Mouse (Mus musculus) midbrain, postnatal 0 days (tissue): ENCODE results near the gene Thbs3. TPM values are rescaled to one million over a fixed set of nuclear protein-coding genes. Genes with fewer than 3 reads are reported as not detected.
A peak's percentile ranks its signal among the peaks of the same experiment; 100 is the strongest.

Source experiments
- ATAC-seq: fragments of 200-750 bp; cut with Nextera tagmentation; 2 replicates; pipeline ENCODE4 v1.8.0; 2017; ENCODE audit warnings: moderate number of reproducible peaks, mild to moderate bottlenecking, moderate TSS enrichment, moderate library complexity; ENCODE audit not compliant: low FRiP score
- DNase-seq: peaks from one replicate; pipeline ENCODE4 v3.0.0-alpha.2; 2015; ENCODE audit warnings: low spot score
- H3K27ac ChIP-seq: fragments of 300-500 bp; sonication (generic); 2 replicates; pipeline ENCODE4 v1.5.1; 2014; ENCODE audit warnings: low read depth, mild to moderate bottlenecking, low read length, mixed read lengths
- H3K27me3 ChIP-seq: fragments of 300-500 bp; sonication (generic); 2 replicates; pipeline ENCODE4 v1.6.1; 2014; ENCODE audit warnings: low read length, control low read depth, mixed read lengths; ENCODE audit not compliant: insufficient read depth
- H3K36me3 ChIP-seq: fragments of 300-500 bp; sonication (generic); 2 replicates; pipeline ENCODE4 v1.6.1; 2014; ENCODE audit warnings: low read length, control low read depth, mixed read lengths; ENCODE audit not compliant: insufficient read depth
- H3K4me1 ChIP-seq: fragments of 300-500 bp; sonication (generic); 2 replicates; pipeline ENCODE4 v1.6.1; 2014; ENCODE audit warnings: mild to moderate bottlenecking, control low read depth, antibody characterized with exemption, low read length, mixed read lengths; ENCODE audit not compliant: insufficient read depth
- H3K4me2 ChIP-seq: fragments of 300-500 bp; sonication (generic); 2 replicates; pipeline ENCODE4 v1.6.1; 2014; ENCODE audit warnings: low read depth, mild to moderate bottlenecking, low read length, mixed read lengths; ENCODE audit not compliant: poor library complexity, severe bottlenecking
- H3K4me3 ChIP-seq: fragments of 300-500 bp; sonication (generic); 2 replicates; pipeline ENCODE4 v1.5.1; 2014; ENCODE audit warnings: low read depth, mild to moderate bottlenecking, low read length, moderate library complexity
- H3K9ac ChIP-seq: fragments of 300-500 bp; sonication (generic); replicated peaks from 2 replicates; pipeline ENCODE4 v1.6.1; 2014; ENCODE audit warnings: mild to moderate bottlenecking, low read length, moderate library complexity, mixed read lengths; ENCODE audit not compliant: poor library complexity, severe bottlenecking
- H3K9me3 ChIP-seq: fragments of 300-500 bp; sonication (generic); 2 replicates; pipeline ENCODE4 v1.6.1; 2016; ENCODE audit warnings: low read length, control low read depth
- CTCF ChIP-seq: IDR thresholded peaks from 2 replicates; pipeline ENCODE4 v1.5.1; 2016; ENCODE audit warnings: antibody characterized with exemption, mild to moderate bottlenecking
- WGBS: fragments of 180-500 bp; shearing (Covaris S2); extraction: QIAGEN DNeasy Blood & Tissue Kit; methylation state at CpG from one replicate; pipeline ENCODE4 v1.1.7; 2014; 5-methylcytosine and 5-hydroxymethylcytosine counted together
- polyA plus RNA-seq: library from polyadenylated mRNA; unstranded; fragments of >200 nt; fragmentation: Nextera tagmentation; extraction: Ambion mirVana; gene quantifications from 2 replicates; pipeline ENCODE4 v1.2.1, GENCODE M21; 2015
- total RNA-seq: library from RNA; depleted of rRNA; stranded (reverse); fragments of >200 nt; gene quantifications from 2 replicates; pipeline ENCODE4 v1.2.3, GENCODE M21; 2014

The Thbs3 gene
- total and polyA plus RNA-seq, 2 experiments from 2014 or later, result 38.5 to 39.0 TPM

DNA sequence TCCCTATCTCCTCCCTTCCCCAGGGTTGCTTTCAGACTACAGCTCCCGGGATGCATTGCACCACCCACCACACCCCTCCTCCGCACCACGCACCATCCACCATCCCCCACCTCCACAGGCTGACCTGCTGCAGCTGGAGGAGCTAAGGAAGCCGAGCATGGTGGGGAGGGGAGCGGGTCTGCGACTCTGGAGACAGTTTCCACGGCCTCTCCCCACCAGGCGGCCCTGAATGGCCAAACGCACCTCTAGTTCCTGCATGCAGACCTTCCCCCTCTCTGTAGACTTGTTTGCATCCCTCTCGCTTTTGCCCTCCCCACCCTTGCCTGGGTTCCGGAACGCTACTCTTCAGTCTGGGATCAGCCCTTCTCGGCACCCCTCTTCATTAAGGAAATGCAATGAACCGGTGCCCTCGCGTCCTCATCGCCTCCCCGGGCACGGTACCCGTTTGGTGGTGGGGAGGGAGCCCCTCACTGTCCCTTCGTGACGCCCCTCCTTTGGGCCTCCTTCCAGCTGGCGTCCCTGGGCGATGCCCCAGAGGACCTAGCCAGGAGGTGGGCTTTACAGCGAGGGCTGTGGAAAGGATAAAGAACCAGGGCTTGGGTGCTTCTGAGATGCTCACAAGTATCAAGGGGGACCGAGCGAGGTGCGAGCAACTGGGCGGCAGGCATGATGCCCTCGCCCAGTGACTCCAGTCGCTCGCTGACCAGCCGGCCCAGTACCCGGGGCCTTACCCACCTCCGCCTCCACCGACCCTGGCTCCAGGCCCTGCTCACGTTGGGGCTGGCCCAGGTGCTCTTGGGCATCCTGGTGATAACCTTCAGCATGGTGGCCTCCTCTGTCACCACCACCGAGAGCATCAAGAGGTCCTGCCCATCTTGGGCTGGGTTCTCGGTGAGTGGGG lies 31.7 kb upstream of the Thbs3 start, which contains the start of gene Fam189b:
TSS of gene Fam189b (plus strand) at position 86 of the 901 bp plus-strand sequence.
- 3% methylated on average over 39 of the region's 39 CpGs for WGBS
- H3K27me3 ChIP-seq, result no peaks in the 10 kb centered on the region

DNA sequence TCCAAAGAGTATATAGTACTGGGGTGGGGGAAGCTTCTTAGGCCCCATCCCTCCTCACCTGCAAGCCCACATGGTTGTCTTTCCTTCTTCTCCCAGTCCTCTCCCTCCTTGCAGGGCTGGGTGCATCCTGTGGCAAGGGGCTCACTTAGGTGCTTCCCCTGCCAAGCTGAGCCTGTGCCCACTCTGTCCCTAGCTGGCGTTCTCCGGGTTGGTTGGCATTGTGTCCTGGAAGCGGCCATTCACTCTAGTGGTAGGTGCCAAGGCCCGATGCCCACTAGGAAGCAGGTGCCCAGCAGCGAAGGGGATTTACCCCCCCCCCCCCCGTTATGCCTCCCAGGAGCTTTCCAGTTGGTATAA lies 31.0 kb upstream of the Thbs3 start:
- Histone ChIP-seq H3K4me1 (peaks cover 10% of the 10 kb centered on the region; the same call in 1 of the 2 replicates), H3K9ac (peak overlapping the region; percentile 90), H3K9me3 (no peaks in the 10 kb centered on the region), H3K4me3 (peak overlapping the region; percentile 65), H3K27me3 (no peaks in the 10 kb centered on the region), H3K27ac (peak overlapping the region; percentile 94), H3K36me3 (peaks cover 42% of the 10 kb centered on the region), H3K4me2 (peak overlapping the region; percentile 88)
- ATAC-seq, result no peak
- WGBS, result 57% methylated on average over 5 of the region's 6 CpGs
- TF ChIP-seq CTCF, result no peak
- DNase-seq, result no peak

More for the DNA sequence above, 31.7 kb upstream of the Thbs3 start, which contains the start of gene Fam189b:
- H3K4me3 ChIP-seq, result peak within 1 kb of the TSS; percentile 65
- peak within 1 kb of the TSS; percentile 88 for H3K4me2 ChIP-seq
- TF ChIP-seq CTCF, result peak; percentile 53
- peaks cover 13% of the 10 kb centered on the region for H3K4me1 ChIP-seq
- ATAC-seq (peak; percentile 90), DNase-seq (peak; percentile 92)
- H3K27ac ChIP-seq, result peak within 1 kb of the TSS; percentile 94
- peak within 1 kb of the TSS; percentile 90 for H3K9ac ChIP-seq
- H3K9me3 ChIP-seq, result no peaks in the 10 kb centered on the region
- H3K36me3 ChIP-seq, result peaks cover 36% of the 10 kb centered on the region

DNA sequence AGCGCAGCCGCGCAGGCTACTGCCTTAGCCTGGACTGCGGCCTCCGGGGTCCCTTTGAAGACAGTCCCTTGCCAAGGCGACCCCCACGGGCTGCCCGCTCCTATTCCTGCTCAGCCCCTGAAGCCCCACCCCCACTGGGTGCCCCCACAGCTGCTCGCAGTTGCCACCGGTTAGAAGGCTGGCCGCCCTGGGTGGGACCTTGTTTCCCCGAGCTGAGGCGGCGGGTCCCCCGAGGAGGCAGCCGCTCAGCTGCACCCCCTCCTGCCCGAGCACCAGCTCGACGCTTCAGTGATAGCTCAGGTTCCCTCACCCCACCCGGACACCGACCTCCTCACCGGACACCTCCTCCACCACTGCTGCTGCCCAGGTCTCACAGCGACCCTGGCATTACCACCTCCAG lies 27.8 kb upstream of the Thbs3 start:
- ATAC-seq, result no peak
- Histone ChIP-seq H3K36me3 (peaks cover 20% of the 10 kb centered on the region), H3K9ac (no peak overlapping the region), H3K27ac (no peak overlapping the region), H3K27me3 (no peaks in the 10 kb centered on the region), H3K4me2 (no peak overlapping the region), H3K4me1 (peaks cover 8% of the 10 kb centered on the region; the same call in 1 of the 2 replicates), H3K9me3 (no peaks in the 10 kb centered on the region), H3K4me3 (no peak overlapping the region)
- TF ChIP-seq CTCF, result no peak
- DNase-seq, result no peak
- 41% methylated on average over 23 of the region's 23 CpGs for WGBS

DNA sequence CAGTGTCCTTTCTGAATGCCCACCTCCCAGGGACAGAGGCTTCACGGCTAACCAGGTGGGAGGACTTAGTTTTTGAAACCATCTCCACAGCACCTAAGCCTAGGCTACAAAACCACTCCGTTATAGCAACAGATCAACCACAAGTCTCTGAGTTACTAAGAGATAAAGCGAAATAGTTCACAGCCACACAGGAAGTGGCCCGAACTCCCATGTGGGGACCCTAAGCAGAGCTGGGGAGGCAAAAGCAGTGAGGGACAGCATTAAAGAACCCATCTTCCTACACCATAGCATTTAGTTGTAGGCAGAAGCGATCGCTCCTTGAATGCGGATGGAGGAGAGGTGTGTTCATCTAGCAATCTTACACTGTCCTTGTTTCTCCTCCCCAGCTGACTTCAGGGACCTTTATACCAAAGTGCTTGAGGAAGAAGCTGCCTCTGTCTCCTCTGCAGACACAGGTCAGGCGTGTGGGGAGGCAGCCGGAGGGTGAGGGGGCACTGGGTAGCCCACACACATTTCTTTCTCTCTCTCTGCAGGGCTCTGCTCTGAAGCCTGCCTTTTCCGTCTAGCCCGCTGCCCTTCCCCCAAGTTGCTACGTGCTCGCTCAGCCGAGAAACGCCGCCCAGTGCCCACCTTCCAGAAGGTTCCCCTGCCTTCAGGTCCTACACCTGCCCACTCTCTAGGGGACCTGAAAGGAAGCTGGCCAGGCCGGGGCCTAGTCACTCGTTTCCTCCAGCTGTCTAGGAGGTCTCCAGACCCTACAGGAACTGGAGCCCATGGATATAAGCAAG lies 27.1 kb upstream of the Thbs3 start:
- no peak for DNase-seq
- no peak overlapping the region for H3K9ac ChIP-seq

DNA sequence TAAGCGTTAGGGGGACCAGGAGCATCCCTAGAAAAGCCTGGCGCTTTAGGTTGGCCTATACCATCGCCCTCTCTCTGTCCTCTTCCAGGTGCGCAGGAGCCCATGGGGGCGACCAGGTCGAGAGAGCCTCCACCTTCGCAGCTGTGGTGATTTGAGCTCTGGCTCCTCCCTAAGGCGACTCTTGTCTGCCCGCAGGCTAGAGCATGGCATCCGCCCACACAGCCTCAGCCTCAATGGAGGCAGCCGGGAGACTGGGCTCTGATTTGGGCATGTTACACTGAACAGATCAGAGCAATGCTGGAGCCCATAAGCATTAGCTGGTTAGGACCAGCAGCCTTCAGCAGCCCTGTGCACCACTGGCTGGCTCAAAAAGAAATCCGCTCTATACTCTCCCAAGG lies 26.5 kb upstream of the Thbs3 start:
- Histone ChIP-seq H3K9me3 (no peaks in the 10 kb centered on the region), H3K27me3 (no peaks in the 10 kb centered on the region), H3K36me3 (peaks cover 18% of the 10 kb centered on the region; the same call in 1 of the 2 replicates), H3K4me2 (no peak overlapping the region), H3K4me1 (peaks cover 8% of the 10 kb centered on the region; the same call in 1 of the 2 replicates), H3K4me3 (no peak overlapping the region), H3K27ac (no peak overlapping the region), H3K9ac (no peak overlapping the region)
- 72% methylated on average over 12 of the region's 12 CpGs for WGBS
- no peak for DNase-seq
- TF ChIP-seq CTCF, result no peak
- ATAC-seq, result no peak

More for the DNA sequence above, 27.1 kb upstream of the Thbs3 start:
- Histone ChIP-seq H3K9me3 (no peaks in the 10 kb centered on the region), H3K36me3 (peaks cover 18% of the 10 kb centered on the region; the same call in 1 of the 2 replicates), H3K4me3 (no peak overlapping the region), H3K27me3 (no peaks in the 10 kb centered on the region), H3K4me2 (no peak overlapping the region), H3K27ac (no peak overlapping the region), H3K4me1 (peaks cover 8% of the 10 kb centered on the region; the same call in 1 of the 2 replicates)
- WGBS, result 57% methylated on average over 17 of the region's 18 CpGs
- ATAC-seq, result no peak
- TF ChIP-seq CTCF, result no peak
